In the genomic region with DNA sequence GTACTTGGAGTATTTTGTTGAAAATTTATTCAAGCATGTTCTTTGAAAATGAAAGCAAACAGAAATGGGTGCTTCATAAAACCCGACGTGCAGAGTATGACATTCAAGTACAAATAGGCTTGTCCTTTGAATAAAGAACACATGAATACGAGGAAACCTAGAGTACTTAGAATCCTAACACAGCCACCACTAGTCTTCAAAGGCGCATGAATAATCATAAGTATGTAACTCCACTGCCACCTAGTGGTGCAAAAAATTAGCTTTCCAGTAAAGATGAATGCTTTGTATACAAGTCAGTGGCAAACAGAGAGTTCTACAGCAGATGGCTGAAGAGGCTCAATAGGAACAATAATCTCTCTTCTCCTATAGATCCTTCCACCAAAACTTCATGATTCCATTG, we compare ENCODE assay signal across 8 mouse cellular contexts.
A peak's percentile ranks its signal among the peaks of the same experiment; 100 is the strongest.
DNase-seq lines count a peak whose midpoint lies in the region; ATAC-seq and TF ChIP-seq lines count a peak whose summit lies in the region.

No protein-coding gene starts in this region.

- no peak overlapping the region for H3K27ac ChIP-seq in lung, postnatal 0 days (ENCODE audit: low read length)

- WGBS in lung, postnatal 0 days: under 1% methylated on average over 4 of the region's 4 CpGs

- no peaks in the 10 kb centered on the region for H3K9me3 ChIP-seq in lung, postnatal 0 days (ENCODE audit: low read length)

- no peak for ATAC-seq in lung, postnatal 0 days

- no peaks in the 10 kb centered on the region for H3K27me3 ChIP-seq in lung, postnatal 0 days (replicated peaks; ENCODE audit: insufficient read depth, low read length)

- peak; percentile 80 for TF ChIP-seq CTCF in lung, postnatal 0 days (IDR thresholded peaks at IDR 0.05)

- H3K36me3 ChIP-seq in lung, postnatal 0 days (ENCODE audit: insufficient read depth, low read length): no peaks in the 10 kb centered on the region

- H3K4me1 ChIP-seq in lung, postnatal 0 days (ENCODE audit: insufficient read depth, low read depth, low read length): no peaks in the 10 kb centered on the region

- H3K4me3 ChIP-seq in lung, postnatal 0 days (ENCODE audit: low read depth, low read length): no peak overlapping the region

- DNase-seq in adrenal gland, adult (ENCODE audit: inconsistent age in 2 of 2, low spot score in 1 of 2): peak; percentile 5 to 88
- DNase-seq in adrenal gland, adult 8-10 months: no peak
- peak; percentile 95 for DNase-seq in MN1 (ENCODE audit: low spot score)
- DNase-seq in cerebellum, postnatal 36 days: peak; percentile 14 to 71
- peak; percentile 0 for DNase-seq in gonadal fat pad, adult 2 months (ENCODE audit: low read depth)
- peak; percentile 19 to 46 for DNase-seq in kidney, postnatal 4 days
- peak; percentile 76 for DNase-seq in lung, postnatal 0 days (ENCODE audit: low spot score)
- DNase-seq in right cerebral cortex, postnatal 14 days: peak; percentile 65

- no peak for TF ChIP-seq EP300 in lung, postnatal 0 days (IDR thresholded peaks at IDR 0.05)

- no peak overlapping the region for H3K4me2 ChIP-seq in lung, postnatal 0 days (replicated peaks; ENCODE audit: low read depth, low read length)

- no peak overlapping the region for H3K9ac ChIP-seq in lung, postnatal 0 days (replicated peaks; ENCODE audit: low read depth)
